Mouse (Mus musculus) neural tube, embryonic 15.5 days (tissue): ENCODE measurements at regions not wholly inside any gene's neighbourhood (a gene's known extent, or its start where the extent isn't known, plus 50 kb on each side); places are given as distances from the start of the nearest gene placed in this dataset.
"Not testable (repeated sequence)": the region's sequence is repeated elsewhere in the genome, so short reads cannot be mapped to it uniquely, and the experiment has no call there.

ENCODE experiments used
- ATAC-seq: fragments of 200-750 bp; cut with Nextera tagmentation; 2 replicates; pipeline ENCODE4 v1.8.0; 2017; ENCODE audit warnings: mild to moderate bottlenecking, moderate TSS enrichment, moderate library complexity; ENCODE audit not compliant: low FRiP score
- H3K27ac ChIP-seq: fragments of 300-500 bp; sonication (generic); replicated peaks from 2 replicates; pipeline ENCODE4 v1.5.1; 2015; ENCODE audit warnings: mild to moderate bottlenecking, inconsistent platforms
- H3K27me3 ChIP-seq: fragments of 300-500 bp; sonication (generic); replicated peaks from 2 replicates; pipeline ENCODE4 v1.6.1; 2015; ENCODE audit warnings: inconsistent platforms
- H3K36me3 ChIP-seq: fragments of 300-500 bp; sonication (generic); 2 replicates; pipeline ENCODE4 v1.6.1; 2015; ENCODE audit warnings: inconsistent platforms
- H3K4me1 ChIP-seq: fragments of 300-500 bp; sonication (generic); 2 replicates; pipeline ENCODE4 v1.6.1; 2015; ENCODE audit warnings: inconsistent platforms
- H3K4me2 ChIP-seq: fragments of 300-500 bp; sonication (generic); 2 replicates; pipeline ENCODE4 v1.6.1; 2015; ENCODE audit warnings: inconsistent platforms, mild to moderate bottlenecking, moderate library complexity
- H3K4me3 ChIP-seq: fragments of 300-500 bp; sonication (generic); replicated peaks from 2 replicates; pipeline ENCODE4 v1.5.1; 2015; ENCODE audit warnings: mild to moderate bottlenecking, inconsistent platforms
- H3K9ac ChIP-seq: fragments of 300-500 bp; sonication (generic); replicated peaks from 2 replicates; pipeline ENCODE4 v1.6.1; 2015; ENCODE audit warnings: mild to moderate bottlenecking, inconsistent platforms
- H3K9me3 ChIP-seq: fragments of 300-500 bp; sonication (generic); replicated peaks from 2 replicates; pipeline ENCODE4 v1.6.1; 2016; ENCODE audit warnings: inconsistent platforms
- WGBS: fragments of 180-500 bp; shearing (Covaris S2); methylation state at CpG from one replicate; pipeline ENCODE4 v1.1.7; 2015; ENCODE audit warnings: mixed read lengths; 5-methylcytosine and 5-hydroxymethylcytosine counted together

DNA sequence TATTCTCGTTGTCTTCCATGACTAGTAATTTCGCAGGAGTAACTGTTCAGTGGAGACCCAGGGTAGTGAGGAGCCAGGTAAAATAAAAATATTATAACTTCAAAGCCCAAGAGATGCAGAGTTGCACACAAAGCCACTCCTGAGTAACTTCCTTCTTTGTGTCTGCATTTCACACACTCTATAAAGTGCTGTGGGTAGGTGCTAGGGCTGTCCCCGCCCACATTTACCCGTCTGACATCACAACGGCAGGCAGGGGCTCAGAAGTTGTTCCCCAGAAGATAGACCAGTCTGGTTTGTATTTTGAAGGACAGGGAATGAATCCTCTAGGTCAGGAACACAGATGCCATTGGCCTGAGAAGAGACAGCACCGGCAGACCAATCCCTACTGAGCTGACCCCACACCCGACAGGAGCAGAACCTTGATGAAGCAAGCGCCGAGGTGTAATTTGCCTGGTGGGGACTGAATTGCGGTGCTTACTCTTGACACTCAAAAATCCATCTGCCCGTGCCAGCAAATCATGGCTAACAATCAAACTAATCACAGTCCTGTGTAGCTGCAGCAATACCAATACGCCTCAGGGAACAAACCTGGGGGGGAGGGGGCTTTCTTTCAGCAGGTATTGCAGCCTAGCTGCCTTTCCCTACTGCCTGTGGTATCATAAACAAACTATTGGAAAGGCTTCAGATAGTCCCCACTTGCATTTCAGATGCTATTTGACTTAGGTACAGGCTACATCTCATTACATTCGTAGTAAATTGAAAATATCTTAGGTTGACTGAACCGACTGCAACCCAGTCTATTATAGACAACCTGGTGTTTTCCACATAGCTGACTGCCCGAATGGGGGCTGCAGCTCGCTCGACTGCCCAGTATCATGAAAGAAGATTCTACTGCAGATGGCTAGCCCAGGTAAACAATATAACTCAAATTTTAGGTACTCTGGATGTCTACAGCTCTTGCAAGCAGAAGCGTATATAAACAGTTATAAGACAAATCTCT is 175.6 kb downstream of the Basp1 start:
- Histone ChIP-seq H3K4me1 (peaks cover 8% of the 10 kb centered on the region; the same call in 1 of the 2 replicates), H3K9me3 (no peaks in the 10 kb centered on the region), H3K4me3 (no peak overlapping the region), H3K4me2 (peak overlapping the region; percentile 39), H3K9ac (no peak overlapping the region), H3K27ac (no peak overlapping the region), H3K27me3 (no peaks in the 10 kb centered on the region), H3K36me3 (no peaks in the 10 kb centered on the region)
- ATAC-seq = peak; percentile 65
- 46% methylated on average over 18 of the region's 18 CpGs for WGBS

DNA sequence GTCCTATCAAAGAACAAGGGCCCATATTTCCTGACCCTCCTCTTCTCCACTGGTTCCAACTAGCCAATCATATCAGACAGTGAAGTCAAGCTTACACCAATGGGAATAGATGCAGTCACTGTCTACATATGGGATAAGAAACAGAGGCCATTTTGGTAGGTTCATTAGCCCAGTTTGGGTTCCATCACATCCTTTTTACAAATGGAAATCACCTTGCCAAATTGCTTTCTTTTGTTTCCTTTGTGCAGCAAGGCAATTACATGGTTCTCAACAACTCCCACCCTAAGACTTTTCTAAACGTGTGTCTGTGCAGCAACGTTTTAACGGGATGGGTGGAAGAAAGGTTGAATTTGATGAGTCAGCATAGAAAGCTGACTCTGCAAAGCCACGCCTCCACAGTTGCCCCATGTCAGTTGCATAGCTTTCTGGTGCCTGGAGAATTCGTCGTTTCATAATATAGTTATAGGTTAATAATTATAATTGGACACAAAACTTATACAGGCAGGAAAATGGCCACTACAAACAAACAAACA is 177.3 kb downstream of the Basp1 start:
- Histone ChIP-seq H3K36me3 (no peaks in the 10 kb centered on the region), H3K9me3 (no peaks in the 10 kb centered on the region), H3K4me3 (no peak overlapping the region), H3K9ac (no peak overlapping the region), H3K4me2 (no peak overlapping the region), H3K27me3 (no peaks in the 10 kb centered on the region), H3K27ac (no peak overlapping the region), H3K4me1 (peaks cover 8% of the 10 kb centered on the region; the same call in 1 of the 2 replicates)
- no peak for ATAC-seq
- 54% methylated on average over 6 of the region's 6 CpGs for WGBS

DNA sequence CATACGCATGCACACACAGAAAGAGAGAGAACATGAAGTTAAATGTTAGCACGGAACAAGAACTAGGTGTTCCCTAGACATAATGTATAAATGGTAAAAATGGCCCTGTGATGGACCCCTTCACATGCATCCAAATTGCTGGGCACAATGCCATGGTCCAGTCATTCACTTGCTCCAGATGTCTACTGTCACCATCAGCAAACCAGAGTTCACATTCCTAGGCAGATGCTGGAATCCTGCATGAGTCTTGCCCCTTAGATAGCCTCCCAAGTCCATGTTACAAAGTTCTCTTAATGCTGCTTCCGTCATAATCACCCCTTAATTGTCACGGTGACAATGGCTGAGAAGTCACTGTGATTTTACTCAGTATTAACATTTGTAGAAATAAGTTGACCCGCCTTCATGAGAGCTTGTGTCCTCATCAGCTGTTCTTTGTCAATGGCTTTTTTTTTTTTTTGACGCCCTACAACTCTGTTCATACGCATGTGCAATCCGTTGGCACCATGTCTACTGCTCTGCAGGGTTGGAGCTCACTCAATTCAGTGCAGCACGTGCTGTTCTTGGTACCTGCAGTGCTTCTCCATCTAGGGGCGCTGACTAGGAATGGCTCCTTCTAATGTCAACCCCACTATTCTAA is 179.4 kb downstream of the Basp1 start:
- no peak overlapping the region for H3K27ac ChIP-seq
- WGBS = 93% methylated on average over 10 of the region's 10 CpGs
- no peaks in the 10 kb centered on the region for H3K9me3 ChIP-seq
- no peak overlapping the region for H3K4me2 ChIP-seq
- no peak overlapping the region for H3K9ac ChIP-seq
- H3K27me3 ChIP-seq = no peaks in the 10 kb centered on the region
- H3K4me3 ChIP-seq = no peak overlapping the region
- no peak for ATAC-seq
- no peaks in the 10 kb centered on the region for H3K36me3 ChIP-seq
- H3K4me1 ChIP-seq = peaks cover 8% of the 10 kb centered on the region; the same call in 1 of the 2 replicates

DNA sequence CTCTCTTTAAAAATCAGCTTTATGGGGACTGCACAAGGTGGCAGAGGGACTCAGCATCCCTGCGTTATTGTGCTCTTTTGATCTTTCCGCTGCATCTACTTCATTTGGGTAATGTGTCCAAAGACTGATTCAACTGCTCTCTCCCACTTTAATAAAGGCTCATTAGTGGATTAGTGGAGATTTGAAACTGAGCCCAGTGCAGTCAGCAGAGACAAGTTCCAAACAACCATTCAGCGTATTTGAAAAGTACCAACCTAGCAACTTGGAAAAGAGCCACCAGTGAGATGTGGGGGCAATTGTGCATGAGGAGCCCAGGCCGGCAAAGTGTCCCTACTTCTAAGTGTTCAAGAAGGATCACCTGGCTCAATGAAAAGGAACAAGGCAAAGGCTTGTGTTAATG is 183.4 kb downstream of the Basp1 start:
- 57% methylated on average over 4 of the region's 4 CpGs for WGBS
- Histone ChIP-seq H3K27me3 (no peaks in the 10 kb centered on the region), H3K4me1 (no peaks in the 10 kb centered on the region), H3K27ac (no peak overlapping the region), H3K36me3 (no peaks in the 10 kb centered on the region), H3K9ac (no peak overlapping the region), H3K9me3 (no peaks in the 10 kb centered on the region), H3K4me2 (no peak overlapping the region), H3K4me3 (no peak overlapping the region)
- ATAC-seq = no peak

DNA sequence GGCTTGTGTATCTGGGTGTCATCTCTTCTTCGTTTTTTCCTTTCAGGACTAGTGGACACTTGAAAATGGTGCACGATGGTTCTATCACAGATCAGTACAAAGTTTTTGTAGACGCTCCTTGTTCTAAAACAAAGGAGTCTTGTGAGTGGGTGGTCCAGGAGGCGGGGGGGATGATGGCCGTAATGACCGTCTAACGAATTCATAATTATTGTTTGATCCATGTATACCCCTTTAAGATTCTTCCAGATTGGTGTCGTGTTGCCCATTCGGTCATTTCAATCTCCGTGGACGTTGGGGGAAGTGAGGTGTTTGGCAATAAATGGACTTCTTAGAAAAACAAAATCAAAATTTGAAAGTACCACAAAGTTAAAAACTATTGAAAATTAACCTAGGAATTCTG is 183.8 kb downstream of the Basp1 start:
- no peaks in the 10 kb centered on the region for H3K9me3 ChIP-seq
- H3K9ac ChIP-seq = no peak overlapping the region
- 82% methylated on average over 11 of the region's 11 CpGs for WGBS
- no peak overlapping the region for H3K4me2 ChIP-seq
- no peaks in the 10 kb centered on the region for H3K36me3 ChIP-seq
- no peak overlapping the region for H3K4me3 ChIP-seq
- H3K27ac ChIP-seq = no peak overlapping the region
- H3K4me1 ChIP-seq = no peaks in the 10 kb centered on the region
- H3K27me3 ChIP-seq = no peaks in the 10 kb centered on the region
- no peak for ATAC-seq

DNA sequence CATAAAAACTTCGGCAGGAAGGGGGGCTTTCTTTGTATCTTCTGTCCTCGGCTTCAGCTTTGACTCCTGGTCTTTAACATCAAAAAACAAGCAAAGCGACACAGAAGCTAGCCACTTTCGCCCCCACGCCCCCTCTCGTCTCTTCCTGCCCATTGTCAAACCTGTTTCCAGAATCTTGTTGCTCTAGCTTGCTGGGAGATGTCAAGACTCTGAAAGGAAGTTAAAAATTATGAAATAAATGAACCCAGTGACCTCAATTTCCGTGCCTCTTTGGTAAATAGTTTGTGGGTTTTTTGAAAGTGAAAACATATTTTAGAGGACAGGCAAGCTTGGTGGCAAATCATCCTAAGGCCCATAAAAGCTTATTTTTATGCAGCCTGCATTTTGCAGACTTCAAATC is 186.1 kb downstream of the Basp1 start:
- Histone ChIP-seq H3K27ac (no peak overlapping the region), H3K4me3 (no peak overlapping the region), H3K9me3 (no peaks in the 10 kb centered on the region), H3K27me3 (no peaks in the 10 kb centered on the region), H3K36me3 (no peaks in the 10 kb centered on the region), H3K4me2 (no peak overlapping the region), H3K4me1 (no peaks in the 10 kb centered on the region), H3K9ac (no peak overlapping the region)
- no peak for ATAC-seq
- 59% methylated on average over 7 of the region's 7 CpGs for WGBS

DNA sequence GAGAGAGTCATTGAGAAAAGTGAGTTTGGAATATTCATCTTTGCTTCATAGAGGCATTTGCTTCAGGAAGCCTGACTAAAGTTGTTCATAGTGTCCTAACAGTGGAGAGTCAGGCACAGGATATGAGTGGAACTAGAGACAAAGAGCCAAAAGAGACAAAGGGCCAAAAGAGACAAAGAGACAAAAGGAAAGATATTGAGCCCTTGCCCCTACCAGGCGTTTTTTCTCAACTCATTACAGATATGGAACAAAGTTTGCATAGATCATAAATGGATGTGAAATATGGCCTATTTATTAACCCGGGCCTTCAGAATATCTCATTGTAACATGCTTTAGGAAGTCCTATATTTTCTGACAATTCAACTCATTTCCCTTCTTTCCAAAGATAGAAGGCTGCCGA is 187.6 kb downstream of the Basp1 start:
- no peak overlapping the region for H3K4me2 ChIP-seq
- H3K27ac ChIP-seq = no peak overlapping the region
- no peak for ATAC-seq
- H3K9ac ChIP-seq = no peak overlapping the region
- WGBS = 13% methylated on average over 3 of the region's 3 CpGs
- H3K9me3 ChIP-seq = no peaks in the 10 kb centered on the region
- H3K36me3 ChIP-seq = no peaks in the 10 kb centered on the region
- no peaks in the 10 kb centered on the region for H3K4me1 ChIP-seq
- no peaks in the 10 kb centered on the region for H3K27me3 ChIP-seq
- no peak overlapping the region for H3K4me3 ChIP-seq

DNA sequence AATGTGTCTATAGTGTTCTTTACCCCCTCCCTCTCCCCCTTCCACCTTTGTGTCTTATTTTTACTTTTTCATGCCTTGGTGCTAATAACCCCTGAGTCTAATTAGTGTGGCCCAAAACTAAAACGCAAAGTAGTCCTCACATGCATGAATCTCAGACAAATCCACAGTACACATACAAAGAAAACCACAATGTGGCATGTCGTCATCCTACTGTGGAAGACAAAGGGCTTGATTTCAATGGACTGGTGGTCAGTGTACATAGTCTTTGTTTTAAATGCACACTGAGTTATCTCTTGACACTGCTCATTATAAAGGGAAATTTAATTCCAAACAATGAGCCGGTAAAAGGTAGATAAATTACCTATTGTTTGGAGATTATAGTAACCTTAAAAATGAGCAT is 188.1 kb downstream of the Basp1 start:
- Histone ChIP-seq H3K4me1 (no peaks in the 10 kb centered on the region), H3K9me3 (no peaks in the 10 kb centered on the region), H3K27ac (no peak overlapping the region), H3K9ac (no peak overlapping the region), H3K36me3 (no peaks in the 10 kb centered on the region), H3K27me3 (no peaks in the 10 kb centered on the region), H3K4me2 (no peak overlapping the region), H3K4me3 (no peak overlapping the region)
- 24% methylated on average over 3 of the region's 3 CpGs for WGBS
- ATAC-seq = no peak

DNA sequence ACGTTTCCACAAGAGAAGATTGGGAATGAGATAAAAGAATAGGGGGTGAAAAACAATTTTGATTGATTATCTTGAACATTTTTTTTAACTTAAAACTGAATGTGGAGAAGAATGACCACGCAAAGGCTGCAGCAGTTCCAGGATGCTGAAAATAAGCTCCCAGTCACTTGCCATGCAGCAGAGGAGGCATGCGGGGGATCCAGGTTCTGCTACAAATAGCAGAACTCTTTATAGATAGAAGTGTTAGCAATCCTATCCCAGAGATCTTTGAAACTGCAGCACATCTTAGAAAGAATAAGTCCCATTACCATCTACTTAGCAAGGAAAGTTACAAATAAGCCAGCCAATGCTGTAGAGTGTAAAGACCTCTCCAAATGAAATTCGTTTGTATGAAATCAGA is 191.8 kb downstream of the Basp1 start:
- Histone ChIP-seq H3K4me1 (no peaks in the 10 kb centered on the region), H3K9ac (no peak overlapping the region), H3K27ac (no peak overlapping the region), H3K4me3 (no peak overlapping the region), H3K36me3 (no peaks in the 10 kb centered on the region), H3K9me3 (no peaks in the 10 kb centered on the region), H3K4me2 (no peak overlapping the region), H3K27me3 (no peaks in the 10 kb centered on the region)
- 89% methylated on average over 4 of the region's 4 CpGs for WGBS
- no peak for ATAC-seq

DNA sequence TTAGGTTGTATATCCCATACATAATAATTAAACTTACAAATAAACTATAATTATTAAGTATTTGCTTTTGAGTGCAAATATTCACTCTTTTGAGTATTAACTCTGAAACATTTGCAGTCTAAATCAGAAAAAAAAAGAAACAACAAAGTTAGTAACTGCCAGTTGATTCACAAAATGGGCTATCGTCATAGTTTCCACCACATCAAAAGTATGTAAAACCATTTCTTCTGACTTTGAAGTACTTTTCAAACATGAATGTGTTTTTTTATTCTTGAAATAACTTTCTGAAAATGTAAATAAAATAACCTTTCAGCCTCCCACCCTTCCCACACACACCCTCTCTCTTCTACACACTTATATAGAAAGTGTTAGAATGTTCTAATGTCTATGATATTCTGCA is 197.2 kb downstream of the Basp1 start:
- Histone ChIP-seq H3K4me2 (no peak overlapping the region), H3K9ac (no peak overlapping the region), H3K4me3 (no peak overlapping the region), H3K27ac (no peak overlapping the region), H3K9me3 (0 out of 2 replicates have a peak, but pooled peaks cover 3% of the 10 kb centered on the region), H3K4me1 (no peaks in the 10 kb centered on the region), H3K36me3 (no peaks in the 10 kb centered on the region), H3K27me3 (no peaks in the 10 kb centered on the region)
- ATAC-seq = no peak
- WGBS = 98% methylated on average over 1 of the region's 1 CpGs

DNA sequence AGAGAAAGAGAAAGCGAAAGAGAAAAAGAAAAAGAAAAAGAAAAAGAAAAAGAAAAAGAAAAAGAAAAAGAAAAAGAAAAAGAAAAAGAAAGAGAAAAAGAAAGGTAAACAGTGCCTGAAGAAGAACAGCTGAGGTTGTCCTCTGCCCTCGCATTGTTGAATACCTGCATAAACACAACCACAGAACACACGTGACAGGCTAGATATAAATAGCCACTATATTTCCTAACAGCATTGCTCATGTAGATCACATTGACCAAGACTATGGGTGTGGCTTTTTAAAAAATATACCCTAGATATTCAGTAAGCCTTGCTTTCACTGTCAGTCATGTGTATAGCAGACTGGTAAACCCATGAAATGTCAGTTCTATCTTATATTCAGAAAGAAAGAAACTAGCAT is 211.5 kb downstream of the Basp1 start:
- Histone ChIP-seq H3K9ac (no peak overlapping the region), H3K27me3 (no peaks in the 10 kb centered on the region), H3K4me1 (no peaks in the 10 kb centered on the region), H3K4me2 (no peak overlapping the region), H3K36me3 (no peaks in the 10 kb centered on the region), H3K27ac (no peak overlapping the region), H3K9me3 (no peaks in the 10 kb centered on the region), H3K4me3 (no peak overlapping the region)
- ATAC-seq = no peak
- WGBS = 88% methylated on average over 3 of the region's 3 CpGs

DNA sequence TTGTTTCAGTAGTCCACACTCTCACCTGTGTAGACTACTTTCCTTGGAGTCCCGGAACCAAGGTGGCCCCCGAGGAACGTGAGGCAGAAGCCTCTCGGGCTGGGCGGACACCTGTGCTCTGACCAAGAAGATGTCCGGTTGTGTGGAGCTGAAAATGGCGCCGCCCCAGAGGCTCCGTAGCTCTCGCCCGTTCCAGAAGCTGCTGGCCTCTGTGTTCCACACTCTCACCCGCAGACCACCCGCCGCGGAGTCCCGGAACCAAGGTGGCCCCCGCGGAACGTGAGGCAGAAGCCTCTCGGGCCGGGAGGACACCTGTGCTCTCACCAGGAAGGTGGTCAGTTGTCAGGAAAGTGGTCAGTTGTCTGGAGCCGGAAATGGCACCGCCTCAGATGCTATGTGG is 213.3 kb downstream of the Basp1 start:
- H3K9me3 ChIP-seq, H3K9ac ChIP-seq, H3K4me3 ChIP-seq, H3K27me3 ChIP-seq, H3K4me1 ChIP-seq, H3K27ac ChIP-seq, ATAC-seq, H3K4me2 ChIP-seq, H3K36me3 ChIP-seq: not testable (repeated sequence)
- WGBS = 94% methylated on average over 23 of the region's 23 CpGs
